Mouse (Mus musculus): ENCODE results near the gene Thra. TPM values are rescaled to one million over a fixed set of nuclear protein-coding genes. Genes with fewer than 3 reads are reported as not detected.
A peak's percentile ranks its signal among the peaks of the same experiment; 100 is the strongest.

Gene Thra
- total and polyA plus RNA-seq, 3 experiments = 89.4 to 105 (median 103) TPM

DNA sequence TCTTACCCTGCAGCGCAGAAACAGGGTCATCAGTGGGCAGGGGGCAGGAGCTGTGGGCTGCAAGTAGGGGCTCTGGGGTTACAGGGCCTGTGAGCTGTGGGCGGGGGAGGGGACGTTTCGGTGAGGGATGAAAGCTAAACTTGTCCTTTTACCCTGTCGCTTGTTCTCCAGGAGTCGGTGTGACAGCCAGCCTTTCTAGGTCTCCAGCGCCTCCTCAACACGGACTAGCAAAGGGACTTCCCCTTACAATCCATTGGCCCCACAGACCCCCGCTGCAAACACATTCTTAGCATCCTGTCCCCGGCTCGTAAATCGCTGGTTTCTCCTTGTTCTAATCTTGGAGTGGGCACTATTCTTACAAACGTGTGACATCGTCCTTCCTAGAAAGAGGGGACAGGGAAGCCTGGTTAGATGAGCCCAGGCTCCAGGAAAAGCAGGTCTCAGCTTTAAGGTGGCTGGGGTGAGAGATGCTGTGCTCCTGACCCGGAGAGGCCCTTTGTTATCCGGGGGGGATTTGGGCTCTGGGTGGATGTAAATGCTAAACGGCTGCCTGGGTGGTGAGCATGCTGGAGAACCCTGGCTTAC is 42.3 kb downstream of the Thra start:
- peaks cover 38% of the 10 kb centered on the region for H3K4me1 ChIP-seq (ENCODE audit: control insufficient read depth, insufficient read depth, low read length)
- H3K9ac ChIP-seq (ENCODE audit: low read depth, low read length) = peak overlapping the region; percentile 64
- DNase-seq = peak in 1 of 2 experiments; percentile 50
- TF ChIP-seq CTCF (IDR thresholded peaks at IDR 0.05) = no peak
- no peak for TF ChIP-seq EP300 (IDR thresholded peaks at IDR 0.05; ENCODE audit: insufficient read depth, low read depth, low read length)
- no peak for TF ChIP-seq POLR2A (IDR thresholded peaks at IDR 0.05; ENCODE audit: insufficient read depth, low read depth, low read length)
- H3K79me2 ChIP-seq (replicated peaks; ENCODE audit: control insufficient read depth, insufficient read depth, low read length) = no peaks in the 10 kb centered on the region
- intact Hi-C loops (cut with DNase I) = loop anchor here (1.0 kb wide), 1 partner anchor 7 kb away; the partner anchor contains the start of gene Nr1d1
- WGBS = 6% methylated on average over 17 of the region's 17 CpGs
- peaks cover 9% of the 10 kb centered on the region for H3K36me3 ChIP-seq (ENCODE audit: control insufficient read depth, insufficient read depth, low read length)
- no peaks in the 10 kb centered on the region for H3K27me3 ChIP-seq (ENCODE audit: control insufficient read depth, insufficient read depth, low read length)
- H3K27ac ChIP-seq = peak overlapping the region; percentile 99
- peak overlapping the region; percentile 30 for H3K4me3 ChIP-seq

GRCm38 (mm10) chr11:98783236-98783696 is 42.8 kb downstream of the Thra start:
- peak; percentile 62 for TF ChIP-seq CTCF (IDR thresholded peaks at IDR 0.05)
- peak; percentile 93 for TF ChIP-seq POLR2A (IDR thresholded peaks at IDR 0.05; ENCODE audit: insufficient read depth, low read depth, low read length)
- TF ChIP-seq EP300 (IDR thresholded peaks at IDR 0.05; ENCODE audit: insufficient read depth, low read depth, low read length) = peak; percentile 99
- WGBS = 0% methylated on average over 20 of the region's 20 CpGs
- intact Hi-C loops (cut with DNase I) = loop anchor here (1.0 kb wide), 1 partner anchor 8 kb away; the partner anchor contains the start of gene Nr1d1

DNA sequence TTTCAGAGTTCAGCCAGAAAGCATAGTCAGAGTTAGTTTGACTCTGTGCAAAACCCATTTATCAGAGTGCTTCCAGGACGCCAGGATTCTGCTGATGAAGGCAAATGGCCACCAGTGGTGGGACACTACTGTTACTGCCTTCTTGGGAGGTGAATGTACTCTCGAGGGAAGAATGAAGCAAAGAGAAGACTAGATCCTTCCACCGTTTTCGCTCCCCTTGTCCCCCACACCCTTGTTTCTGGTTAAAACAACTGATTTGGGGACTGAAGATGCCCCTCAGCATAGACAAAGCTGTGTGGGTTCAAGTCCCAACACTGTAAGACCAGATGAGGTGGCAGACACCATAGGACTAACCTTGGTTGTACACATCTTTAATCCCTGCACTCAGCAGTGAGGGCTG is 43.7 kb downstream of the Thra start:
- no peaks in the 10 kb centered on the region for H3K27me3 ChIP-seq (ENCODE audit: control insufficient read depth, insufficient read depth, low read length)
- peak in 1 of 2 experiments; percentile 44 for DNase-seq
- no peak for TF ChIP-seq CTCF (IDR thresholded peaks at IDR 0.05)
- TF ChIP-seq EP300 (IDR thresholded peaks at IDR 0.05; ENCODE audit: insufficient read depth, low read depth, low read length) = no peak
- no peak for TF ChIP-seq POLR2A (IDR thresholded peaks at IDR 0.05; ENCODE audit: insufficient read depth, low read depth, low read length)
- no peak overlapping the region; the same call in 1 of the 2 replicates for H3K4me3 ChIP-seq
- H3K9ac ChIP-seq (ENCODE audit: low read depth, low read length) = peak overlapping the region; percentile 58
- intact Hi-C loops (cut with DNase I) = no loop called here
- WGBS = 58% methylated on average over 4 of the region's 4 CpGs
- H3K36me3 ChIP-seq (ENCODE audit: control insufficient read depth, insufficient read depth, low read length) = peaks cover 9% of the 10 kb centered on the region
- no peaks in the 10 kb centered on the region for H3K79me2 ChIP-seq (replicated peaks; ENCODE audit: control insufficient read depth, insufficient read depth, low read length)
- peaks cover 42% of the 10 kb centered on the region for H3K4me1 ChIP-seq (ENCODE audit: control insufficient read depth, insufficient read depth, low read length)
- H3K27ac ChIP-seq = peak overlapping the region; percentile 99

More at GRCm38 (mm10) chr11:98783236-98783696, 42.8 kb downstream of the Thra start:
- Histone ChIP-seq H3K27ac (peak overlapping the region; percentile 99), H3K9ac (ENCODE audit: low read depth, low read length) (peak overlapping the region; percentile 64), H3K36me3 (ENCODE audit: control insufficient read depth, insufficient read depth, low read length) (peaks cover 9% of the 10 kb centered on the region), H3K4me1 (ENCODE audit: control insufficient read depth, insufficient read depth, low read length) (peaks cover 38% of the 10 kb centered on the region), H3K27me3 (ENCODE audit: control insufficient read depth, insufficient read depth, low read length) (no peaks in the 10 kb centered on the region), H3K4me3 (peak overlapping the region; percentile 30), H3K79me2 (replicated peaks; ENCODE audit: control insufficient read depth, insufficient read depth, low read length) (no peaks in the 10 kb centered on the region)
- DNase-seq = peak; percentile 97 to 99

GRCm38 (mm10) chr11:98785214-98785613 is 44.8 kb downstream of the Thra start:
- Histone ChIP-seq H3K27me3 (ENCODE audit: control insufficient read depth, insufficient read depth, low read length) (no peaks in the 10 kb centered on the region), H3K9ac (ENCODE audit: low read depth, low read length) (peak overlapping the region; percentile 81), H3K4me3 (peak overlapping the region; percentile 13; the same call in 1 of the 2 replicates), H3K36me3 (ENCODE audit: control insufficient read depth, insufficient read depth, low read length) (peaks cover 9% of the 10 kb centered on the region), H3K4me1 (ENCODE audit: control insufficient read depth, insufficient read depth, low read length) (peaks cover 42% of the 10 kb centered on the region), H3K79me2 (replicated peaks; ENCODE audit: control insufficient read depth, insufficient read depth, low read length) (no peaks in the 10 kb centered on the region), H3K27ac (peak overlapping the region; percentile 99)
- DNase-seq = peak; percentile 57 to 66
- WGBS = 11% methylated on average over 10 of the region's 10 CpGs
- intact Hi-C loops (cut with DNase I) = no loop called here
- TF ChIP-seq EP300 (IDR thresholded peaks at IDR 0.05; ENCODE audit: insufficient read depth, low read depth, low read length) (no peak), POLR2A (IDR thresholded peaks at IDR 0.05; ENCODE audit: insufficient read depth, low read depth, low read length) (no peak), CTCF (IDR thresholded peaks at IDR 0.05) (no peak)

- DNase-seq = peak; percentile 86 to 90
- 1% methylated on average over 12 of the region's 12 CpGs for WGBS
- TF ChIP-seq POLR2A (IDR thresholded peaks at IDR 0.05; ENCODE audit: insufficient read depth, low read depth, low read length) (peak; percentile 80), EP300 (IDR thresholded peaks at IDR 0.05; ENCODE audit: insufficient read depth, low read depth, low read length) (peak; percentile 91), CTCF (IDR thresholded peaks at IDR 0.05) (peak; percentile 84)
- Histone ChIP-seq H3K36me3 (ENCODE audit: control insufficient read depth, insufficient read depth, low read length) (peaks cover 9% of the 10 kb centered on the region), H3K79me2 (replicated peaks; ENCODE audit: control insufficient read depth, insufficient read depth, low read length) (no peaks in the 10 kb centered on the region), H3K4me3 (peak overlapping the region; percentile 45), H3K9ac (ENCODE audit: low read depth, low read length) (peak overlapping the region; percentile 81), H3K27ac (peak overlapping the region; percentile 99), H3K27me3 (ENCODE audit: control insufficient read depth, insufficient read depth, low read length) (no peaks in the 10 kb centered on the region), H3K4me1 (ENCODE audit: control insufficient read depth, insufficient read depth, low read length) (peaks cover 42% of the 10 kb centered on the region)
- intact Hi-C loops (cut with DNase I) = loop anchor here (2.0 kb wide), 1 partner anchor 13 kb away; no protein-coding TSS in a partner anchor
Measured at GRCm38 (mm10) chr11:98785772-98786281, 45.4 kb downstream of the Thra start.
